Mouse (Mus musculus) limb, embryonic 15.5 days (tissue): ENCODE measurements around the gene Azin2. TPM values are rescaled to one million over a fixed set of nuclear protein-coding genes. Genes with fewer than 3 reads are reported as not detected.
A peak's percentile ranks its signal among the peaks of the same experiment; 100 is the strongest.

Experiments used
- ATAC-seq: fragments of 200-750 bp; cut with Nextera tagmentation; 2 replicates; pipeline ENCODE4 v1.8.0; 2017; ENCODE audit warnings: low read depth, moderate TSS enrichment; ENCODE audit not compliant: insufficient number of reproducible peaks, low FRiP score, low TSS enrichment
- H3K27ac ChIP-seq: fragments of 300-500 bp; sonication (generic); 2 replicates; pipeline ENCODE4 v1.5.1; 2015; ENCODE audit warnings: moderate library complexity, mild to moderate bottlenecking, inconsistent platforms
- H3K27me3 ChIP-seq: fragments of 300-500 bp; sonication (generic); 2 replicates; pipeline ENCODE4 v1.6.1; 2015; ENCODE audit warnings: inconsistent platforms
- H3K36me3 ChIP-seq: fragments of 300-500 bp; sonication (generic); 2 replicates; pipeline ENCODE4 v1.6.1; 2015; ENCODE audit warnings: inconsistent platforms
- H3K4me1 ChIP-seq: fragments of 300-500 bp; sonication (generic); 2 replicates; pipeline ENCODE4 v1.6.1; 2015; ENCODE audit warnings: inconsistent platforms
- H3K4me2 ChIP-seq: fragments of 300-500 bp; sonication (generic); 2 replicates; pipeline ENCODE4 v1.6.1; 2015; ENCODE audit warnings: mild to moderate bottlenecking, inconsistent platforms
- H3K4me3 ChIP-seq: fragments of 300-500 bp; sonication (generic); 2 replicates; pipeline ENCODE4 v1.5.1; 2015; ENCODE audit warnings: mild to moderate bottlenecking, inconsistent platforms
- H3K9ac ChIP-seq: fragments of 300-500 bp; sonication (generic); 2 replicates; pipeline ENCODE4 v1.6.1; 2015; ENCODE audit warnings: inconsistent platforms
- H3K9me3 ChIP-seq: fragments of 300-500 bp; sonication (generic); 2 replicates; pipeline ENCODE4 v1.6.1; 2016; ENCODE audit warnings: inconsistent platforms
- WGBS: fragments of 180-500 bp; shearing (Covaris S2); methylation state at CpG from one replicate; pipeline ENCODE4 v1.1.7; 2015; 5-methylcytosine and 5-hydroxymethylcytosine counted together
- polyA plus RNA-seq: library from polyadenylated mRNA; unstranded; fragments of >200 nt; fragmentation: Nextera tagmentation; extraction: Ambion mirVana; gene quantifications from 2 replicates; pipeline ENCODE4 v1.2.1, GENCODE M21; 2015

Azin2 gene
- polyA plus RNA-seq, 1 experiment from 2014 or later: 27.1 TPM

DNA sequence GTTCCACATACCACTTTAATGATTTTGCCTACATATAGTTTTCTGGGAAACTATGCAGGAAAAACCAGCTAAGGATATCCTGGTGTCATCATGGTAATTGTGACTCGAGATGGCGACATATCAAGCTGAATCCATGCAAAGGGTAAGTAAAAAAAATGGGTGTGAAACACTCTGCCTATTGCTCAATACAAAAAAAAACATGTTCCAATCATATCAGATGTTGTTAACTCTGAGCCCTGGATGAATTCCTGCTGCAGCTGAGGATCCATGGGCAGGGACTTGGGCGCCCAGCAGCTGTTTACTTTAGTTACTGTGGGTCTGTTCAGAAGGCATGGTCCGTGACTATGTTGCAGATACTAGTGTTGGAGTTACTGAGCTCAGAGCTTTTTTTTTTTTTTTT is 14.3 kb upstream of the Azin2 start:
- H3K9ac ChIP-seq: no peak overlapping the region
- H3K27ac ChIP-seq: no peak overlapping the region
- no peak overlapping the region for H3K4me2 ChIP-seq
- WGBS: 83% methylated on average over 4 of the region's 4 CpGs
- no peaks in the 10 kb centered on the region for H3K36me3 ChIP-seq
- no peak overlapping the region for H3K4me3 ChIP-seq
- H3K4me1 ChIP-seq: no peaks in the 10 kb centered on the region
- H3K27me3 ChIP-seq: no peaks in the 10 kb centered on the region
- no peak for ATAC-seq
- H3K9me3 ChIP-seq: no peaks in the 10 kb centered on the region

DNA sequence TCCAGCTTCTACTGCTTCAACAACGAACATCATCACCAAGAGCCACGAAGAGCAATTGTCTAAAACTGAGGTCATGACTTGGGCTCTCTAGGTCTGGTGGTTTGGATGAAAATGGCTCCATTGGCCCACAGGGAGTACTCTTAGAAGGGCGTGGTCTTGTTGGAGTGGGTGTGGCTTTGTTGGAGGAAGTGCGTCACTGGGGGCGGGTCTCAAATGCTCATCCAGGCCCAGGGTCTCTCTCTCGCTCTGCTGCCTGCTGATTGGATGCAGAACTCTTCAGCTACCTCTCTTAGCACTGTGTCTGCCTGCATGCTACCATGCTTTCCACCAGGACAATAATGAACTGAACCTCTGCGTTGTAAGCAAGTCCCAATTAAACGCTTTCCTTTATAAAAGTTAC is 12.4 kb upstream of the Azin2 start:
- H3K36me3 ChIP-seq: no peaks in the 10 kb centered on the region
- H3K9me3 ChIP-seq: no peaks in the 10 kb centered on the region
- no peaks in the 10 kb centered on the region for H3K27me3 ChIP-seq
- H3K4me3 ChIP-seq: no peak overlapping the region
- no peak overlapping the region for H3K4me2 ChIP-seq
- WGBS: 85% methylated on average over 8 of the region's 8 CpGs
- H3K27ac ChIP-seq: no peak overlapping the region
- no peak overlapping the region for H3K9ac ChIP-seq
- peaks cover 5% of the 10 kb centered on the region; the same call in 1 of the 2 replicates for H3K4me1 ChIP-seq
- ATAC-seq: no peak

DNA sequence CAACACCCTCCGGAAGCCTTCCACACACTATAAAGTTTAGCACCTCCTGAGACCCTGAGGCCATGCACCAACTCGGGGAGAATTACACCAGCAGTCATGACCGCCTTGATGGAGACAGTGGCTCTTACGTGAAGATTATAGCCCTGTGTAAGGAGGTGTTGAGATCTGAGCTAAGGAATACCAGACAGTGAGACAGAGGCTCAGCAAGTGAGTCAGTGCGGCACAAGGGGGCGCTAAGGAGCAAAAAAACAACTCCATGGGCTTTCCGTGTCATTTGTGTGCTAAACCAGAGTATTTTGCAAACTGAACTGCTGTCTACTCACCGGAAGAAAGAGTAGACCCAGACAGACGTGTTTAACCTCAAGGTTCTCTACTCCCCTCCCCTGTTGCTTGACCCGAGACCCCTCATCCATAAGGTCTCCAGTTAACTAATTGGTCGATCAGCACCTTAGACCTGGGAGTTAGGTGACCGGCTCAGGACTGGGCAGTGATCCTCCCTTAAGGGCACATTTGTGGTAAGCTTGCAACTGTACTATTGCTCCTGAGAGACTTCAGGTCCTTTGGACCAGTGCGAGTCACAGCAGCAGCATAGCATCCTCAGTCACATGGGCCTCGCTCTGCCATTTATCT is 8.9 kb upstream of the Azin2 start:
- no peaks in the 10 kb centered on the region for H3K36me3 ChIP-seq
- no peak overlapping the region for H3K27ac ChIP-seq
- no peak for ATAC-seq
- peaks cover 12% of the 10 kb centered on the region for H3K4me1 ChIP-seq
- H3K27me3 ChIP-seq: no peaks in the 10 kb centered on the region
- 37% methylated on average over 14 of the region's 14 CpGs for WGBS
- no peaks in the 10 kb centered on the region for H3K9me3 ChIP-seq
- H3K4me3 ChIP-seq: no peak overlapping the region
- H3K4me2 ChIP-seq: no peak overlapping the region
- H3K9ac ChIP-seq: no peak overlapping the region

DNA sequence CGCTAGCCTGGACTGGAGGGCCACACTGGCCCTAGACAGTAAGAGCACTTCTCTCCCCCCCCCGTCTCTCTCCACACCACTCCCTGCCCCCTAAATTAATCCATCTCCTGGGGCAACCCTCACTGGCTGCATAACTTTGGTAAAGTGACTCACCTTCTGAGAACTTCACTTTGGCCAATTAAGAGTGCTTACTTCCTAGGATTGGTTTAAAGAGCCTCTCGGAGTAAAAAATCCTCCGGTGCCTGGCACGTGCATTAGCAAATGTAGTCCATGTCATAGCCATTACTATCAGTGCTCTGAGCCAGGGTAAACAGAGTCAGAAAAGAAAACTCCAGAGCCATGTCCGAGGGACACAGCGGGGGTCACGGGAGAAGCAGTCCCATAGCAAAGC is 8.2 kb upstream of the Azin2 start:
- no peak for ATAC-seq

DNA sequence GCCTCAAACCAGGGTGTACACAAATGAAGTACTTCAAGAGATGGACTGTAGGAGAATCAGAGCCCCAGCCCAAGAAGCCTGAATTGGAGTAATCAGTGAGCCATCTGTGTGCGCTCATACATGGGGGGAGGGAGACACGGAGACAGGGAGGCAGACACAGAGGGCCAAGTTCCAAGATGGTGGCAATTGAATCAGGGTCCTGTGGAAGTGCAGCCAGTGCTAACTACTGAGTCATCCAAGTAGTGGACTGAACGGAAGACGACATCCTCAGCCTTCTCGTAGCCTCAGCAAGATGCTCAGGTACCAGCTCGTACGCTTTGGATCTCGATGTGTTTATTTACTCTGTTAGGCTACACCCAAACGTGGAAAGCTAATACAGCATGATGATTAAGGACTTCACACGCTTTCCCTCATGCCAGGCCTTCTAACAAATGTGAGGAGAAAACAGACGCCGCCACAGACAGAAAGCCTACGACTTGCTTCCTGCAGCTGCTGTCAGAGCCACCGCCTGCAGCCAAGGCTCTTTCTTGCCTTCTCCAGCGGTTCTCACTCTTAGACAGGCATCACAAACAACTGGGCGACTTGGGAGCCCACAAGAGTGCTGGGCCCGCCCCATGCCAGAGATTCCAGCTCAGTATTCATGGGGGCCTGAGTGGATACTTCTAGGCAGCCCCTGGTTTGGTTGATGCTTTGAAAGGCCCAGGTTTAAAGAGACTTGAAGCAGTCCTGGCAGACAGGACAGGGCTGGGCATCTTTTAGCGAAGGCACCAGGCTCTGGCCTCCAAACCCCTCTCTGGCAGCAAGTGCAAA is 7.6 kb upstream of the Azin2 start:
- Histone ChIP-seq H3K27ac (no peak overlapping the region), H3K27me3 (no peaks in the 10 kb centered on the region), H3K4me1 (peaks cover 12% of the 10 kb centered on the region), H3K36me3 (no peaks in the 10 kb centered on the region), H3K4me2 (no peak overlapping the region), H3K9ac (no peak overlapping the region), H3K9me3 (no peaks in the 10 kb centered on the region), H3K4me3 (no peak overlapping the region)
- ATAC-seq: no peak
- WGBS: 52% methylated on average over 18 of the region's 18 CpGs

More for the DNA sequence above, 8.2 kb upstream of the Azin2 start:
- H3K9ac ChIP-seq: no peak overlapping the region
- no peak overlapping the region for H3K4me3 ChIP-seq
- H3K27ac ChIP-seq: no peak overlapping the region
- H3K9me3 ChIP-seq: no peaks in the 10 kb centered on the region
- no peaks in the 10 kb centered on the region for H3K36me3 ChIP-seq
- 63% methylated on average over 7 of the region's 8 CpGs for WGBS
- H3K4me1 ChIP-seq: peaks cover 12% of the 10 kb centered on the region
- no peaks in the 10 kb centered on the region for H3K27me3 ChIP-seq
- no peak overlapping the region for H3K4me2 ChIP-seq

DNA sequence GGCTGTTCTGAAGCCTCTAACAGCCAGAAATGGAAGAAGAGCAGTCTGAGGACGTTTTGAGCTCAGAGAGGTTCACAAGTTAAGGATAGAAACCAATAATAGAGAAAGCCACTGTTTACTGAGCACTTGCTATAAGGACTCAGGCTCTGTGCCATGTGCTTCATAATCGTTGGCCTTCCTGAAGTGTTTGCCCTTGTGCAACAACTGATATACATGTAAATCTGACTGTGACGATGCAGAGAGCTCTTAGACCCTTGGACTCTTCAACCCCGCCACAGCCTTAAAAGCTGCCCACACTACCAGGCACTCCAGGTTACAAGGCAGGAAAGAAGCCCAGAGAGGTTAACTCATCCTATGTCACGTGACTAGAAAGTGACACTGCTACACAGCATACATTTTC is 6.8 kb upstream of the Azin2 start:
- peaks cover 12% of the 10 kb centered on the region for H3K4me1 ChIP-seq
- no peak overlapping the region for H3K4me2 ChIP-seq
- H3K4me3 ChIP-seq: no peak overlapping the region
- no peaks in the 10 kb centered on the region for H3K9me3 ChIP-seq
- H3K27ac ChIP-seq: no peak overlapping the region
- no peak overlapping the region for H3K9ac ChIP-seq
- H3K36me3 ChIP-seq: no peaks in the 10 kb centered on the region
- no peak for ATAC-seq
- peaks cover 4% of the 10 kb centered on the region; the same call in 1 of the 2 replicates for H3K27me3 ChIP-seq
- 72% methylated on average over 5 of the region's 5 CpGs for WGBS

DNA sequence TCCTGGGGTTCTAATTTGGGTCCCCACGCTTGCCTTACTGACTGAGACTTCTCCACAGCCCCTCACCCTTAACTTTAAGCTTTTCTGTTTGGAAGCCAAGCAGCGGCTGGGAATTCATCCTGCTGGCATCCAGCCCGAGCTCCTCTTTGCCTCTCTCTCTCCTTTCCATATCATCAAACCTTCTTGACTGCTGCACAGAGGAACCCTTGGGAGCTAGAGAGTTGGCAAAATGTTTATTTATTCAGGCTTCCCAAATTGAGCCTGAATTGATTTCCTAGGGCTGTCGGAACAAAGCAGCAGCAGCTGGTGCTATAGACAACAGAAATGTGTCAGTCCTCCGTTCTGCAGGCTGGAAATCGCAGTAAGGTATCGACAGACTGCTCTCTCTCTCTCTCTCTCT is 4.5 kb upstream of the Azin2 start:
- Histone ChIP-seq H3K9me3 (no peaks in the 10 kb centered on the region), H3K9ac (no peak overlapping the region), H3K4me2 (no peak overlapping the region), H3K27ac (no peak overlapping the region), H3K36me3 (no peaks in the 10 kb centered on the region), H3K27me3 (peaks cover 5% of the 10 kb centered on the region; the same call in 1 of the 2 replicates), H3K4me1 (peaks cover 23% of the 10 kb centered on the region), H3K4me3 (no peak overlapping the region)
- no peak for ATAC-seq
- 42% methylated on average over 7 of the region's 7 CpGs for WGBS

DNA sequence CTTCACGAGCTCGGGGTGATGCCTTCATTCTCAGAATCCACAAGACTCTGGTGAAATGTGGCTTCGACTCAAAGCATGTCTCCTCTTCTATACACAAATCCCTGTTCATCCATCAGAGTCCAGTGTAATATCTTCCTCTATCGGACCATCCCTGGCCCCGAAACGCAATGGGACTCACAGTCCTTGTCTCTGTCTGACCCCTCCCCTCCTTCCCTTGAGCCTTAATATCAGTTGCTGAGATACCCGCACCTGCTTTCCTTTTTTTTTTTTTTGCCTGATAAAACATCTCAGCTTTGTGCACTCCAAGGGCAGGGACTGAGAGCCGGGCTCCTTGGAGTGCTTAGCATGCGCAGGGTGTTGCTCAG is 666 bp upstream of the Azin2 start:
- ATAC-seq: no peak
- peak overlapping the region; percentile 86 for H3K4me2 ChIP-seq
- peak overlapping the region; percentile 75 for H3K4me3 ChIP-seq
- H3K27ac ChIP-seq: peak overlapping the region; percentile 89
- no peaks in the 10 kb centered on the region for H3K36me3 ChIP-seq
- H3K9me3 ChIP-seq: no peaks in the 10 kb centered on the region
- peaks cover 5% of the 10 kb centered on the region; the same call in 1 of the 2 replicates for H3K27me3 ChIP-seq
- 6% methylated on average over 9 of the region's 9 CpGs for WGBS
- H3K9ac ChIP-seq: no peak overlapping the region
- peaks cover 49% of the 10 kb centered on the region for H3K4me1 ChIP-seq

DNA sequence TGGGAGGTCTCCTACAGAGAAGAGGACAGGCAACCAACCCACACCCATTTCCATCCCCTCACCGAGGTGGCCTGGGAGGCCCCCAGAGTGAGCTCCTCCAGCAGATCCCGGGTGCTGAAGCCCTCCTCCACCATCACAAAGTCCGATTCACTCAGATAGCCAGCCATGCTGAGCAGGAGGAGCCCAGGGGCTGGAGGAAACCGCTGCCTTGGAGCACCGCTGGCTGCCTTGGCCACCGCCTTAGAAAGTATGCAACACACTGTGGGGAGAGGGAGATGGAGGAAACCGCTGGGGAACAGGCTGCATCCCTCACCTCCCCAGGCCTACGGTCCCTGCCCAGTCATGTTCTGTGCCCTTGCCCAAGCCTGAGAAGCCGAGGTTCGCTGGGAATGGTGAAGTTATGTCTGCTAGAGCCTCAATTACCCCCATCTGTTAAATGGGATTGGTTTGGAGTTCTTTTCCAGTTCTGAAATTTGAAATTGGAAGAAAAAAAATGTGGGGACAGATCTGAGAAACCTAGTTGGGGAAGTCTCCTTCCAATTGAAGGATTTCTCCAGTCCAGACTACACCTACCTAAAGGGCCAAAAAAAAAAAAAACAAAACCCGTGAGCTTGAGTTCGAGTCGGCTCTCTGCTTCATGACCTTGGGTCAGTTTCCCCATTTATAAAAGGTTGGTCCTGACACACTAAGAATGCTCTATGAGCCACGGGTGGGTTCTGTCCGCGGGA is 777 bp downstream of the Azin2 start:
- no peak for ATAC-seq
- 5% methylated on average over 16 of the region's 16 CpGs for WGBS
- Histone ChIP-seq H3K4me2 (peak overlapping the region; percentile 86), H3K4me3 (peak overlapping the region; percentile 75), H3K9ac (peak overlapping the region; percentile 77), H3K4me1 (peaks cover 51% of the 10 kb centered on the region), H3K36me3 (no peaks in the 10 kb centered on the region), H3K9me3 (no peaks in the 10 kb centered on the region), H3K27ac (peak overlapping the region; percentile 89), H3K27me3 (peaks cover 5% of the 10 kb centered on the region; the same call in 1 of the 2 replicates)

DNA sequence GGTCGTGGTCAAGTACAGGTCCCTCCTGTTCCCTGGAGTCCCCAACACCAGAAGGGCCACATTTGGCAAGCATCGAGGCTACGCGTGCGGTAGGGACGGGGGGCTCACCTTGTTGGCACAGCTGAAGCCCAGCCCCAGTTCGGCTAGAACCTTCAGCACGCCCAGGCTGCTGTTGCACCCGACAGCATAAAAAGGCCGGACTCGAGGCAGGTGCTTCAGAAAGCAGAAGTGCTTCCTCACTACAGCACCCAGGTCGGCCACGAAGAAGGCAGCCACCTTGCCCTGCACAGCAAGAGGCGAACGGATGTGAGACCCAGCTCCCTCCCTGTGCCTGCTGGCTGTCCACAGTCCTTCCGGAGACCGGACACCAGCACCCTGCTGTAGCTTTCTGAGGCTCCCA is 2.6 kb downstream of the Azin2 start:
- Histone ChIP-seq H3K4me1 (peaks cover 51% of the 10 kb centered on the region), H3K27ac (no peak overlapping the region), H3K36me3 (no peaks in the 10 kb centered on the region), H3K4me2 (no peak overlapping the region), H3K9ac (no peak overlapping the region), H3K4me3 (no peak overlapping the region), H3K27me3 (peaks cover 5% of the 10 kb centered on the region; the same call in 1 of the 2 replicates), H3K9me3 (no peaks in the 10 kb centered on the region)
- WGBS: 88% methylated on average over 17 of the region's 17 CpGs
- ATAC-seq: no peak

DNA sequence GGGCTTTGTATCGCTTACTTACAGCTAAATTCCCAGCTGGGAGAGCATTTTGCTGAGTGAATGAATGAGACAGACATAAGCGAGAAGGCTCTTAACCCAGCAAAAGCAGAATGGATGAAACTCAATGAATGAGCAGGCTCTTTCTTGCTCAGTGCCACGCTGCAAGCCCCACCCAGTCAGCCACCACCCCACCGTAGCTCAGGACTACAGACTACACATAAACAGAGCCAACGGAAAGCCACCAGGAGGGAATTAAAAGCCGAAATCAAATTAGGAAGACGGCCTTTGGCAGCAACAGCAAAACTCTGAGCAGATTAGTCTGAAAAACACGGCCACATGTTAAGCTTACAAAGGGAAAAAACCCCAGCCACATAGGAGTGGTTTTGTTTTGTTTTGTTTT is 3.4 kb downstream of the Azin2 start:
- H3K9me3 ChIP-seq: no peaks in the 10 kb centered on the region
- H3K4me3 ChIP-seq: no peak overlapping the region
- WGBS: 44% methylated on average over 8 of the region's 8 CpGs
- 0 out of 2 replicates have a peak overlapping the region, but pooled peaks have one; percentile 73 for H3K27ac ChIP-seq
- H3K27me3 ChIP-seq: no peaks in the 10 kb centered on the region
- no peak overlapping the region for H3K4me2 ChIP-seq
- ATAC-seq: no peak
- no peaks in the 10 kb centered on the region for H3K36me3 ChIP-seq
- H3K9ac ChIP-seq: no peak overlapping the region
- peaks cover 51% of the 10 kb centered on the region for H3K4me1 ChIP-seq

DNA sequence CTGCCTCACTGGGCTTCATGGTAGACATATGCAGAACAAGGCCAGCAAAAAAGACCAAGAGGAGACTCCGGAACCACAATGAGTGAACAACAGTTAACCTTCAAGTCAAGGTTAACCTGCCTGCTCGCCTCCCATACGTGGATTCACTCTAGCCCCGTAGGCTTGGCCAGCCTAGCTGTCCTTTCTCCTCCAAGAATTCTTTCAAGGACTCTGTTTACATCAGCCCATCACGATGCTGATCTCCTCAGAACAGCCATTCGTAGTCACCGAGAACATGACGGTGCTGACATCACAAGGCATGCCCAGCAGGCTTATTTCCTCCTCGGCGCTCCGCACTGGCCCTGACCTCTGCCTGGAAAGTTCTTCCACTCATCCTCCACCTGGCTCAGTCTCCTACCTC is 4.1 kb downstream of the Azin2 start:
- H3K4me3 ChIP-seq: no peak overlapping the region
- no peaks in the 10 kb centered on the region for H3K9me3 ChIP-seq
- WGBS: 88% methylated on average over 11 of the region's 11 CpGs
- H3K4me2 ChIP-seq: no peak overlapping the region
- H3K27ac ChIP-seq: peak overlapping the region; percentile 73
- peaks cover 50% of the 10 kb centered on the region for H3K4me1 ChIP-seq
- H3K27me3 ChIP-seq: no peaks in the 10 kb centered on the region
- no peaks in the 10 kb centered on the region for H3K36me3 ChIP-seq
- no peak overlapping the region for H3K9ac ChIP-seq
- ATAC-seq: no peak
